Mouse (Mus musculus): ENCODE data around the gene Plod1.

Gene Plod1

GRCm38 (mm10) chr4:147936331-147936954 is at the start of gene Plod1:
TSS of gene Plod1 (minus strand) at chr4:147936767.
- DNase-seq = peak; percentile 84 to 91

- DNase-seq = peak; percentile 83 to 86
Observed at GRCm38 (mm10) chr4:147985205-147986132, 48.9 kb upstream of the Plod1 start, which contains the start of gene Nppb. TSS of gene Nppb (plus strand) at chr4:147985788.

GRCm38 (mm10) chr4:147979441-147979860 is 42.9 kb upstream of the Plod1 start:
- no peak for DNase-seq

- DNase-seq = no peak
Observed at GRCm38 (mm10) chr4:147978391-147978790, 41.8 kb upstream of the Plod1 start.

GRCm38 (mm10) chr4:147977726-147978125 is 41.2 kb upstream of the Plod1 start:
- DNase-seq = no peak

- DNase-seq = no peak
Observed at GRCm38 (mm10) chr4:147976237-147976636, 39.7 kb upstream of the Plod1 start.

GRCm38 (mm10) chr4:147969337-147969736 is 32.8 kb upstream of the Plod1 start:
- DNase-seq = no peak

- DNase-seq = no peak
Observed at GRCm38 (mm10) chr4:147968816-147969215, 32.2 kb upstream of the Plod1 start.

- DNase-seq = peak; percentile 13 to 43
Observed at GRCm38 (mm10) chr4:147965712-147966111, 29.1 kb upstream of the Plod1 start.

- no peak for DNase-seq
Observed at GRCm38 (mm10) chr4:147963623-147964022, 27.1 kb upstream of the Plod1 start.

- DNase-seq = peak in 1 of 2 experiments; percentile 16
Observed at GRCm38 (mm10) chr4:147962781-147963180, 26.2 kb upstream of the Plod1 start.

- DNase-seq = peak; percentile 80 to 83
Observed at GRCm38 (mm10) chr4:147959881-147960831, 23.6 kb upstream of the Plod1 start.

GRCm38 (mm10) chr4:147957141-147957540 is 20.6 kb upstream of the Plod1 start:
- peak; percentile 75 to 76 for DNase-seq

- DNase-seq = peak; percentile 31 to 51
Observed at GRCm38 (mm10) chr4:147953590-147953989, 17.0 kb upstream of the Plod1 start.

GRCm38 (mm10) chr4:147947511-147947910 is 10.9 kb upstream of the Plod1 start:
- DNase-seq = no peak

GRCm38 (mm10) chr4:147943005-147943404 is 6.4 kb upstream of the Plod1 start:
- peak in 1 of 2 experiments; percentile 40 for DNase-seq

- DNase-seq = peak; percentile 55 to 68
Observed at GRCm38 (mm10) chr4:147941045-147942020, 4.8 kb upstream of the Plod1 start.

GRCm38 (mm10) chr4:147940576-147941044 is 4.0 kb upstream of the Plod1 start, which contains the start of gene 2510039O18Rik:
TSS of gene 2510039O18Rik (plus strand) at chr4:147940895.
- DNase-seq = peak; percentile 90 to 94

GRCm38 (mm10) chr4:147940111-147940510 is 3.5 kb upstream of the Plod1 start:
- DNase-seq = peak; percentile 32 to 41

- DNase-seq = peak; percentile 60 to 71
Observed at GRCm38 (mm10) chr4:147938148-147939096, 1.9 kb upstream of the Plod1 start.

Data from kidney, postnatal 4 days (tissue).